Mouse (Mus musculus): ENCODE data around the gene Gyg. TPM values are rescaled to one million over a fixed set of nuclear protein-coding genes. Genes with fewer than 3 reads are reported as not detected.
A peak's percentile ranks its signal among the peaks of the same experiment; 100 is the strongest.

The Gyg gene
- 100 to 1,000 TPM; 308 to 375 TPM for total RNA-seq (2021)
- long read RNA-seq, experiment 1, transcript Gyg-201 (7 exons, 1,922 nt), result major isoform, 241 of 443 reads
- long read RNA-seq, experiment 1, partial matches to known transcripts, result 13 of 443 reads
- long read RNA-seq, experiment 1, other reads (novel, unspliced or antisense), result 188 of 443 reads
- long read RNA-seq, experiment 2, transcript Gyg-201 (7 exons, 1,922 nt), result major isoform, 371 of 666 reads
- long read RNA-seq, experiment 2, transcript Gyg-204 (8 exons, 1,662 nt), result minor isoform, 5 of 666 reads
- long read RNA-seq, experiment 2, partial matches to known transcripts, result 259 of 666 reads
- long read RNA-seq, experiment 2, other reads (novel, unspliced or antisense), result 31 of 666 reads

DNA sequence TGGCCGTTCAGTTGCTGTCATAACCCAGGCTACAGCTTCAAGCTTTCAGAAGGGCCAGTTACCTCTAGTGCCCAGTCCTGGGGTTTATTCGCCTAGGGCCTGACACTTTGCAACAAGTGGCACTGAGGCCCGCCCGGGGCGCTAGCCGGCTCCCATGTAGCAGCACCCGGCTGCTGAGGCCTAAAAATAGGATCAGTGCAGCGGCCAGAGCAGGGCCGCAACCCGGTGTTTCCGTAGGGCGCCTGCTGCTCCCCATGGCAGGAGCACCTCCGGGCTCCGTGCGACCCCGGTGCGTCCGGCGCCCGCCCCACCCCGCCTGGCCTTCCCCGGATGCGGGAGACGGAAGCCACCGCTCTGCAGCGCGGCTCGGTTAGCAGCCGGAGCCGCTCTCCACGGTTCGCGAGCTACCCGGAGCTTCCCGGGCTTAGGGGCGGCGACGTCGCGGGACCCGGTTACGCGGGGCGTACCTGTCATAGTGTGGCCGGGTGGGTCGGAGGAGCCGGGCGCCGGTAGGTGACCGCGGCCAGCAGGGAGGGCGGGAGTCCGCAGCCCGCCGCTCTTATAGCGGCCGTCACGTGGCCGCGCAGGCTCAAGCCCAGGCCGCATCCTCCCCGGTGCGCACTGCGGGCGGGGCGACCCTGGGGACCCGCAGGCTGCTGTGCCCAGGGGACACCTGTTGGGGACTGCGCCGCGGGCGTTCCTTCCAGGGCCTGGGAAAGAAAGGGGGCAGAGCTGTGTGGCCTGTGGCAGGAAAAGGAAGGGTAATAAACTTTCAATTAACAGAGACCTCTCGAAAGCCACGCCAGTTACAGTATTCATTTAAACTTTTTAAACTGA, at the start of gene Gyg:
TSS of gene Gyg (minus strand) at position 787 of the 837 bp plus-strand sequence.
- intact Hi-C loops (cut with DNase I), result no loop called here

DNA sequence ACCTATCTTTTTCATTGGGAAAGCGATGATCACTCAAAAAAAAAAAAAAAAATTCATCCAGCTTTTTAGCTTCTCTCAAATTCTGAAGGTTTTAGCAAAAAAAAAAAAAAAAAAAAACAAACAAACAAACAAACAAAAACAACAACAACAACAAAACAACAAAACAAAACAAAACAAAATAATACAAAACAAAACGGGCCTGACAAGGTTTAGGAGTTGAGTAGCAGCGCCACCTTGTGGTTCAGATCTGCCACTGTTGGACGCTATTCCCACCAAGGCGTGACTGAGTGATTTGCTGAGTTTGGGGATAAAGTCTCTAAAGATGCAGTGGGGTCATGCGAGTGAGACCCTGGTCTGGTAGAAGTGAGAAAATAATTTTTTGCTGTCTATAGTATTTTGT, 43.8 kb upstream of the Gyg start:
- intact Hi-C loops (cut with DNase I), result loop anchor here (2.0 to 10.0 kb wide), 3 partner anchors 114 to 294 kb away; no protein-coding TSS in a partner anchor
- DNase-seq, result peak; percentile 10 to 23

More for the DNA sequence above, at the start of gene Gyg:
- peak; percentile 54 to 68 for DNase-seq

DNA sequence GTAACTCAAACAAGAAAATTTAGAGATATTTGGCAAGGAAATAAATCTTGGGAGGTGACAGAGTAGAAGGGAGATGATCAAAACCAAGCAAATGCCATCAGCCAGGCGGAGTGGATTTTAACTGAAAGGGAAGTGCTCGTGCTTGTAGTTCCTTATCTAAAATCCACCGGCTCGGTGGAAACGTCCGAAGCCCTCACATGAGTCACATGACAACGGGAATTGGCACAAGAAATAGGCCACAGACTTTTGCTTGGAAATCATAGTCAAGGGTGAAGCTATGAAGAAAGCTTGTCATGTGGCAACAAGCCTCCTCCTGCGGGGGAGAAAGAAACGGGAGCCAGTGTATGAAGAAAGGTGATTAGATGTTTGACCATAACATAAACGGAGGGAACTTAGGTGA, 42.8 kb upstream of the Gyg start:
- intact Hi-C loops (cut with DNase I), result loop anchor here (2.0 to 10.0 kb wide), 3 partner anchors 113 to 293 kb away; no protein-coding TSS in a partner anchor
- no peak for DNase-seq

DNA sequence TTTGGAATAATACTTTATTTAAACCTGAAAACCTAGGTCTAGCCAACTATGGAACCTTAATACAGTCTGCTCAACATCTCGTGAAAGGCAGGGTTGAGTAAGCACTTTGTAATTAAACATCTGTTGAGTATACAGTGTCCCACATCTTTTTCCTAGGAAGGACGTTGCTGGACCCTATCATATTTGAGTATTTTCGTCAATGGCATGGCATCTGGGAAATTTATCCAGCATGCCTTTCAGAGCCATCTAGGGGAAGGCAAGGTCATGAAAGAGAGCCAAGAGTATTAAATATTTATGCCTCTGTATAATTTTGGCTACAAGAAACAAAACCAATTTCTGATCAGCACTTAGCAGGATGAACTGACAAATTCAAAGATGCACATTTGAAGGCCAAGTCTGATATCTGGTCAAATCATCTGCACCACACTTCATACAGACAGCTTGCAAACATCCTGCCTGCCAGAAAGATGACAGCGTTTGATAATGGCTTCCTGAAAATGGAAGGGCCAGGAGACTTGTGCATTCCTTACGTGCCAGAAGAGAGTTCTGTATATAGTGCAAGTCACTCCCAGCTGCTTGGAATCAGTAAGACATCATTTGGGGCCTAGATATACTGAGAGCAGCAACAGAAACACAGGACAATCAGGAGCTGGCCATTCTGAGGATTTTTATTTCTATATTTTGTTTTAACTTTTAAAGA, 34.0 kb upstream of the Gyg start:
- no peak for DNase-seq
- intact Hi-C loops (cut with DNase I), result no loop called here

DNA sequence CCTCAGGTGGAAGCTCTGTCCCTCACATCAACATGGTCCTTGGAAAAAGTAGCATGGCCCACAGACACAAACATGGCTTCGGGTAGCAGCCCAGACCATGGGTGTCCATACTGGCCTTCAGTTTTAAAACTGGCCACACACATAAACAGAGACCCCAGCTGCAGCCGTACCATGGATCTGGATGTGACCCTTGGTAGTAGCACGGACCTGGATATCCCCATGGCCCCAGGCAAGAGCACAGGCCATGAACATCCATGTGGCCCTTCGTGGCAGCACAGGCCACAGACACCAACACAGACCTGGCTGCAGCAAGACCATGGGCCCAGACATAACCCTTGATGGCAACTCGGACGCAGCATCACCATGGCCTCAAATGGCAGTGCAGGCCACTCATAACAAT, 17.3 kb upstream of the Gyg start:
- DNase-seq, result no peak
- intact Hi-C loops (cut with DNase I), result no loop called here

DNA sequence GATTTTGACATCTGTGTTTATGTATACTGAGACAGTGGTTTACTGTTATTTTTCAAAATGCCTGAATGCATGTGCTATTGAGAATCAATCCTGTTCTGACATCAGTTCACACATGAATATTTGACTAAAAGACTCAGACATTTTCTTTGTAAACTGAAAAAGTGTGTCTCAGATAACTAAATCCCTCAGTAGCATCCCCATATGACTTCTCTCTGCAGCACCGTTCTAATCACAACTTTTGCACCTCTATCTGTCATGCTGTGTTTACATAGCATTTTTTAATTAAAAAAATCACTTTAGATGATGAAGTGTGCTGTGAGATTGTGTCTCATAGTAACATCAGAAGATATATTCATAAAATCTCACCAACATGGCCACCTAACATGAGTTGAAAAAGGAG, 12.4 kb upstream of the Gyg start:
- intact Hi-C loops (cut with DNase I), result no loop called here
- no peak for DNase-seq

DNA sequence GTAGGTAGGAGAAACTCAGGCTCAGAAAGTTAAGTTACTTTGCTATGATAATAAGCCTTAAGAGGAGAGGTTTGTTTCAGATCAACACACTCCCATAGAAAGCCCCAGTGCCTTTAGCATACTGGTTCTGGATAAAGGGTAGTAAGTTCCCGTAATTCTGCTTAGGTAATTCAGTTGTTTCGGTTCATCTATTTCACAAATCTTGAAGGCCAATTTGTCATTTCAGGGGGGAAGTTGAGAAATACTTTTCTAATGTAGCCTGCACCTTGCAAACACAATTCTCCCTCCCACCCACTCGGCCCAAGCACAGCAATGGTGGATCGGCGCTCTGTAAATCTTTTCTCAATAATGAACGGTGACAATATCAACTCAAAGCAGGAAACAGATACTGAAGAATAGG, 359 bp upstream of the Gyg start:
- intact Hi-C loops (cut with DNase I), result no loop called here

DNA sequence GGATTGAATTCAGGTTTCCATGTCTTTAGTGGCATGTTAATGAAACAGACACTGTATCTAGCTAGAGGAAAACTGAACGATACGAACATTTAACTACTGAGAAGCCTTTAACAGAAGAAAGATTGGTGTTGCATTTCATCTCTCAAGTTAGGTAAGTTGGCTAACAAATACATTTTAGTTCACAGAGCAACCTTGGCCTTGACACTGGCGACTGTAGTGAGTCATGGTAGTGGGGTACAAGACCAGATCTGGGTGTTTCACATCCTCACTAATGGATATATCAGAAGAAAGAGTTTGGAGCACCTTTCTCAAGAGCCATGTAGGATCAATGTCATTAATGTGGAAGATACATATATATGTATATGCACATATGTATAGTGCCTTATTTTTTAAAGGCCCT, 3.5 kb downstream of the Gyg start:
- DNase-seq, result no peak
- intact Hi-C loops (cut with DNase I), result no loop called here

More for the DNA sequence above, 359 bp upstream of the Gyg start:
- no peak for DNase-seq

DNA sequence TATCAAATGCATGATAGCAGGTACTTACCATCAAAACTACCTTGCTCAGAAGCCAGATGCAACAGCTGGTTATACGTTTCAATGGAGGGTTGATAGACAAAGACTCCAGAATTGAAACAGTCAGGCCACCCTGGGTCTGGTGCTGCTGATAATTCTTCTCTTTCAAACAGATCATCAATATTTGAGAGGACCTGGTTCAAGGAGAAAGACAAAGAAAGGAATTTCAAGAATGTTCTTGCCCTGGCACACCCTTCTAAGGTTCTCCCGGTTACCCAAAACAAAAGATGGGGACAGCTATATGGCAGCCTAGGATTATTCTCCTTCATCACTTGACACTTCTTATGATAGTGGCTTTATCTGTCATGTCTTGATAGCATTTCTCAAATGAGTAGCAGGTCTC, 4.6 kb downstream of the Gyg start:
- no peak for DNase-seq
- intact Hi-C loops (cut with DNase I), result no loop called here

DNA sequence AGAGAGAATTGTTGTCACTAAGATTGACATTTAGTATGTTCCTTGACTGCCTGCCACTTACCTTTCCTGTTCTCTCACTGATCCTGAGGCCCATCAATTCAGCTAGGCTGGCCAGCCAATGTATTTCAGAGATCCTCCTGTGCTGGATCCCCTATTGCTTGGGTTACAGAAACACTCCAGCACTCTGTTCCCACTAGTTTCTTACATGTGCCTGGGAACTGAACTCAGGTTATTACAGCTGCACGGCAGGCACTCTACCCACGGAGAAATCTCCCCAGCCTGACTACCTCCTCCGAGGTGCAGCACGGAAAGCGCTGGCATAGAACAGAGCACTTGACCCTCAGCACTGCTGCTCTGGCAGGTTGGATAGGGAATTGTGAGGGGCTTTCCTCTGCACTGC, 7.5 kb downstream of the Gyg start:
- DNase-seq, result no peak
- intact Hi-C loops (cut with DNase I), result no loop called here

DNA sequence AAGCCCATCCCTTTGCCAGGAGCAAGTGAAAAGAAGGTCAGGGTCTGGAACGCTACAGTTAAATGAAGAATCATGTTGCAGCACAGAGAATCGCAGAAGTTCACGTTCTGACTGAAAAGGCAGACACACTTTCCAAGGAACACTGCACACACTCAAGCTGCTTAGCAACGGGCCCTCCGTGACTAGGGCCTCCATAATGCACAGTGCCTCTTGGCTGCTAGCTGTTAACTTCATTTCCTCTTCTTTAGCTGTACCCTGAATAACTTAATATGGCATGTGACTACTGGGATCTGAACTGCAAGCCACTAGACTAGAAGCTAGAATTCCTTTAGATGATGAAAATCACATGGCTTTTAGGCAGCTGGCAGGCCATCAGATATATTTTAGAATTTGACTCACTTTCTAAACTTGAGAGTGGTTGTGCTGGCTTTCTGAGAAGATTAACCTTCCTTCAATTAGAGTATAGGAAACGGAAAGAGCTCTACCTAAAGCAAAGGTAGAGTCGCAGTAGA, 8.2 kb downstream of the Gyg start:
- intact Hi-C loops (cut with DNase I), result no loop called here

DNA sequence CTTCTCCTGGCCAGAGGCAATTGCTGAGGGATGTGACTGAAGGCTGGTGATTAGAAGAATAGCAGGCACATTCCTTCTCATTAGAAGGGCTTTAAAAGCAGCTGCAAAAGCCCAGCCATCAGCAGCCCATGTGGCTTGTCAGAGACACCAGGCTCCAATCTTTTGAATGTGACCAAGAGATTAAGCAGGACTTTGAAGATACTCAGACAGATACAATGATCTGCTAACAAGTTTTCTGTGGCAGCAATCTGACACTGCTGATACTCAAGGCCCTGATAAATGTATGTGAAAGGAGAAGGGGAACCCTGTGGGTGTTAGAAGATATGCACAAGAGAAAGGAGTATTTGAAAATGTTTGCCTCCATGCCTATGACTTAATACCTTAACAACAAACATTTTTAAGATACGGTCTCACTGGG, 9.4 kb downstream of the Gyg start:
- DNase-seq, result no peak
- intact Hi-C loops (cut with DNase I), result no loop called here

More for the DNA sequence above, 8.2 kb downstream of the Gyg start:
- no peak for DNase-seq

DNA sequence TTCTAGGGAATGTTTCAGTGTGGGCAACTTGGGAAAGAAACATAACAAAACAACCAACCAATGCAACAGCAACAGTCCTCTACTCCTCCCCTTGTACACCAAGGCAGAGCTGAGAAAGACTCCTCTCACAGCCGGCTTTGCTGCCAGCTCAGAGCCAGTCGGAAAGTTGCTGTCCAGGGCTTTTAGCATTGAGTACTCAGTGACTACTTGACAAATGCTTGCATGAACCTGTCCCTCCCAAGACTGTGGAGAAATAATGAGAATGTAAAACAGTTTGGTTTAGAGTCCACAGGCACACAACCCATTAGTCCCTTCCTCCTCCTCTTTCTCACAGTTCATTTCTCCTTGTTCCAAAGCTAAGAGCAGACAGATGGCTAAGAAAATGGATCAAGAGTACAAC, 10.7 kb downstream of the Gyg start:
- intact Hi-C loops (cut with DNase I), result no loop called here
- DNase-seq, result no peak

DNA sequence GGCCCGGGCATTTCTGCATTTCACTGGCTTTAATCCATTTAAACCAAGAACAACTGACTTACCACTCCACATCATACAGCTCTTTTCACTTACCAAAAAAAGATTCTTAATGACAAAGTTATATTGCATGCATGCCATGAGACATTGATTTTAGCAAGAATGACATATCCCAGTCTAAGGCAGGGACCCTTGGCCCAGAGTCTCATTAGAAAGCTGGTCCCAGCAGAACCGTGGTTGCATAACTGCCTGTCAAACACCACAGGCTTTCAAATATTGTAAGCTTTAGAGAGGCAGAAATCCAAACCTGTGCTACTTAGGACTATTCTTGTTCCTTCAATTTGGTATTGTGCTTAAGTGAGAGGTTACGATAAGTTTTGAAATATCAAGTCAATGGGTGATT, 11.4 kb downstream of the Gyg start:
- no peak for DNase-seq
- intact Hi-C loops (cut with DNase I), result no loop called here

DNA sequence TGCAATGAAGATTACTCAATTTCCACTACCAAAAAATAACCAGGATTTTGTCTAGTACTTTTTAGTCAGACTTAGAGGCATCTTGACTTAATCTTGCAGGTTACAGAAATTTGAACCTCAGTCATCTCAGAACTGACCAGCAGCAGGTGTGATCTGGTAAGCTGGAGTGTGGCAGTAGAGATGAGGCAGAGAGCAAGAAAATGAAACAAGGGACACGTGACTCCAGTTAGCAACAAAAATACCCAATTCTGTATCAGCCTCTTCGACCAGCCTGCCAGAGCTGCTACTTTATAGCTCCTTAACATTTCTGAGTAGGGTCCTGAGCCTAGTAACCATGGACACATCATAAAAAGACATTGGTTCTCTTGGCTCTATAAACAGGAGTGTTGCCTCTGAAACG, 12.5 kb downstream of the Gyg start:
- no peak for DNase-seq
- intact Hi-C loops (cut with DNase I), result no loop called here

DNA sequence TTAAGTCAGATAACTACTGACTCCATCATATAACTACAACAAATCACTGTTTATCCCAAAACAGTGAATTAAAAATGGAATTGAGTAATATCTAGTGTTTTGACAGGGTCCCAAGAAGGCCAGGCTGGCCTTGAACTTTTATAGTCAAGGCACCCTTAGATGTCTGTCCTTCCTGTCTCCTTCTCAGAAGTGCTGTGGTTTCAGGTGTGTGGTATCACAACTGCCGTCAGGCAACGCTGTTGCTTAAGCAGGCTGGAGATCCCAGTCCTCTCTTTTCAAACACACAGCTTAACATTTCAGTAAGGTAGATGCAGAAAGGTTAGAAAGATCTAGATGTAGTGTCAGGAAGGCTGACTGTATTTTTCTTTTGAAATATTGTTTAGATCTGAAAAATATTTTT, 13.0 kb downstream of the Gyg start:
- intact Hi-C loops (cut with DNase I), result no loop called here
- DNase-seq, result no peak

DNA sequence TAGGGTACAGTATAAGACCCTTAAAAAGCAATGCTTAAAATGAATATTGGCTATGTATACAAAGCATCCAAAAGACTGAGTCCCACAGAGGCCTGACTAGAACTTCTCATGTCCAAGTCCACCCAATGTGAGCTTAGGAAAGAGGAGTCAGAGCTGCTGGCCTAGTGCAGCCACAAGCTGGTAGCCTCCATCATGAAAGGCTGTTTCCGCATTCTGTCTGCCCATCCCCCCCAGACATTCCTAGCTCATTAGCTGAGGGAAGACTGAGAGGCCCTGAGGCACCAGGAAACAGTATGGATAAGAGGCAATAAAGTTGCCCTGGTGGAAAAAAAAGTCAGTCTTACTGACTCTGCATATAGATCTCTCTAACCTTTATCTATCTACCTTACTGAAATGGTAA, 13.4 kb downstream of the Gyg start:
- intact Hi-C loops (cut with DNase I), result no loop called here
- no peak for DNase-seq

DNA sequence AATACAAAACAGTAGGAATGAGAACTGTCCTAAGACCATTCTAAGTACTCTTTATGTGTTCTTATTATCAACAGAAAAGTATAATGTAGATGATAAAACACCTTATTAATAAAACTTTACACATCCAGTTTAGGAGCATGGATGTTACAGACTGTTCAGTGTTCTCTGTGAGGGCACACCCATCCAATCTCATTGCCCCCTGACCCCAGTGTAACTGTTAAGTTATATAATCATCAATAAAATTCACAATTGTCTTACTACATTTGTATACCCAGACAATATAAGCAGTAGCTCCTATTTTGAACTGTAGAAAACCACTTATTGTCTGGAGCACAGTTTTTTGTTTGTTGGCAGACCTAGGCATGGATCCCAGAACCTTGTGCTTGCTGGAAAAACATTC, 13.9 kb downstream of the Gyg start:
- no peak for DNase-seq
- intact Hi-C loops (cut with DNase I), result no loop called here

DNA sequence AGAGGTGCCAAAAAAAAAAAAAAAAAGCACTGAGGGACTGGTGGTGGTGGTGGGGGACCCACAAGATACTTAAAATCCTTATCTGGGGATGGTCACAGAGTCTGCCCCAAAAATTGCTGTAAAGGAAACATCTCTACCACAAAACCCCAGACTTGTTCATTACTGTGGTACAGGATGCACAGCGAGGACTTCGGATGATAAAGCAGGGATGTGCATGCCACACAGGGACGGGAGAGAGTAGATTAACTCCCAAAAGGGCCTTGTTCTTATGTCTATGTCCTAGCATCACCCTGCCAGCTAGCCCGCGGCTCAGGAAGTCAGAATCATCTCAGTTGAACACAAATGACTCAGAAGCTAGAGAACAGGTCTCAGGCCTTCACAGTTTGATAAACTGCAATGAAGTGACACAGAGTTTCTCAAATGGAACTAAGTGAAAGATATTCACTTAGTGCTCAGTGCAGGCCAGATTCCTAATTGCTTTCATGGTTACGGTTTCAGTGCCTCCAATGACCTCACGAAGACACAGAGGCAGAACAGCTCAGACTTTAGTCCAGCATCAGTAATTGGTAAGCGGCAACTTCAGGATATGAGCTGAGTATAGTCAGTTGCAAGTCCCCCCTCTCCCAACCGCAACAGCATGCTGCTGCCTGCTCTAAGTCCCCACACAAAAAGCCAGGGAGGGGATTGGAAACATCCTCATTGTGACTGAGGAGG, 18.1 kb downstream of the Gyg start:
- intact Hi-C loops (cut with DNase I), result no loop called here

DNA sequence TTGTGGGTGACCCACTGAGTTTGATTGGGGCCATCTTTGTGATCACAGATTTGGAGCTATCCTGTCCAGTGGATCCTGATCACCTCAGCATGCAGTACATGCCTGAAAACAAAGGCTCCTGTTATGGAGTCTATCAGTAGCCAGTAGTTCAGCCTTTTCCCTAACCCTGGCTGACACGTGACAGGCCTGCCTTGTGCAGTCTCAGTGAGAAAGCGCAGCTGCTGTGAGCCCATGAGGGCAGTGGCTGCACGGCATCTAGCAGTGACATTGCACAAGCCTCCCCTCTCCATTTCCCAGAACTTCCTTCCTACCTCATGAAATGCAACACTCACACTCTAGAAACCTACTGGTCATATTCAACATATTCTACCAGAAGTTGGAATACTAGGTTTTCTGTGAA, 20.6 kb downstream of the Gyg start:
- intact Hi-C loops (cut with DNase I), result no loop called here
- no peak for DNase-seq

More for the DNA sequence above, 18.1 kb downstream of the Gyg start:
- no peak for DNase-seq
